8 mouse cellular contexts compared by ENCODE assay signal in genomic region chr8:84846722-84847572, GRCm38 (mm10). TPM values are rescaled to one million over a fixed set of nuclear protein-coding genes. Genes with fewer than 3 reads are reported as not detected.
DNase-seq lines count a peak whose midpoint lies in the region; ATAC-seq and TF ChIP-seq lines count a peak whose summit lies in the region.

Gene Calr, minus strand, starts transcription at chr8:84846934.

- TF ChIP-seq CTCF in G1E (IDR thresholded peaks at IDR 0.05; ENCODE audit: low read depth, low read length), result no peak
- TF ChIP-seq CTCF in layer of hippocampus, adult 2 months (conservative IDR thresholded peaks at IDR 0.05), result peak; percentile 54
- peak; percentile 53 for TF ChIP-seq CTCF in lung, embryonic 14.5 days (IDR thresholded peaks at IDR 0.05; ENCODE audit: low read depth)
- no peak for TF ChIP-seq CTCF in olfactory bulb, adult 2 months (IDR thresholded peaks at IDR 0.05; ENCODE audit: insufficient read depth, low read depth, low read length)
- TF ChIP-seq CTCF in thymus, adult 2 months (IDR thresholded peaks at IDR 0.05; ENCODE audit: borderline replicate concordance, control insufficient read depth, extremely low read depth, insufficient read depth, low read length, poor library complexity), result peak; percentile 53; the same call in 1 of the 2 replicates

- intact Hi-C loops in heart, postnatal 36 days (cut with DNase I), result loop anchor here (5.0 kb wide), 1 partner anchor 55 kb away; the partner anchor contains the start of gene Klf1

- WGBS in forebrain, embryonic 16.5 days, result under 1% methylated on average over 55 of the region's 55 CpGs
- WGBS in lung, embryonic 14.5 days, result under 1% methylated on average over 55 of the region's 55 CpGs
- under 1% methylated on average over 55 of the region's 55 CpGs for WGBS in olfactory bulb, adult 2 months
- WGBS in thymus, adult 2 months, result under 1% methylated on average over 55 of the region's 55 CpGs

- peak; percentile 89 for ATAC-seq in G1E (ENCODE audit: extremely low read depth, insufficient number of reproducible peaks, low FRiP score, poor library complexity, severe bottlenecking)
- peak; percentile 99 for ATAC-seq in forebrain, embryonic 16.5 days
- ATAC-seq in lung, embryonic 14.5 days (ENCODE audit: insufficient read depth), result peak; percentile 99

- no peaks in the 10 kb centered on the region for H3K9me3 ChIP-seq in G1E (replicated peaks)
- no peaks in the 10 kb centered on the region for H3K9me3 ChIP-seq in forebrain, embryonic 16.5 days (ENCODE audit: control insufficient read depth, low read length)
- no peaks in the 10 kb centered on the region for H3K9me3 ChIP-seq in lung, embryonic 14.5 days (ENCODE audit: low read depth, low read length)

- H3K9ac ChIP-seq in forebrain, embryonic 16.5 days (replicated peaks; ENCODE audit: low read depth, low read length), result peak within 1 kb of the TSS; percentile 93
- peak within 1 kb of the TSS; percentile 98 for H3K9ac ChIP-seq in lung, embryonic 14.5 days

- H3K4me1 ChIP-seq in G1E (ENCODE audit: insufficient read depth, low read depth, low read length), result peaks cover 46% of the 10 kb centered on the region
- peaks cover 34% of the 10 kb centered on the region for H3K4me1 ChIP-seq in forebrain, embryonic 16.5 days (replicated peaks; ENCODE audit: control insufficient read depth, insufficient read depth, low read length)
- H3K4me1 ChIP-seq in lung, embryonic 14.5 days (ENCODE audit: insufficient read depth), result peaks cover 12% of the 10 kb centered on the region
- peaks cover 4% of the 10 kb centered on the region for H3K4me1 ChIP-seq in olfactory bulb, adult 2 months (ENCODE audit: control insufficient read depth, insufficient read depth, low read length)
- H3K4me1 ChIP-seq in thymus, adult 2 months (replicated peaks; ENCODE audit: control insufficient read depth, insufficient read depth, low read length), result peaks cover 14% of the 10 kb centered on the region

- peak within 1 kb of the TSS; percentile 94 for H3K4me2 ChIP-seq in forebrain, embryonic 16.5 days (ENCODE audit: low read length)
- H3K4me2 ChIP-seq in lung, embryonic 14.5 days, result peak within 1 kb of the TSS; percentile 88

- H3K27ac ChIP-seq in forebrain, embryonic 16.5 days (ENCODE audit: low read length), result peak within 1 kb of the TSS; percentile 85
- peak within 1 kb of the TSS; percentile 97 for H3K27ac ChIP-seq in layer of hippocampus, adult 2 months
- H3K27ac ChIP-seq in lung, embryonic 14.5 days (ENCODE audit: low read depth), result peak within 1 kb of the TSS; percentile 88
- peak within 1 kb of the TSS; percentile 66 for H3K27ac ChIP-seq in olfactory bulb, adult 2 months (ENCODE audit: insufficient read depth, low read depth, low read length)
- H3K27ac ChIP-seq in thymus, adult 2 months (ENCODE audit: control insufficient read depth, insufficient read depth, low read length), result peak within 1 kb of the TSS; percentile 84

- TF ChIP-seq POLR2A in olfactory bulb, adult 2 months (IDR thresholded peaks at IDR 0.05; ENCODE audit: insufficient read depth, low read depth, low read length), result peak; percentile 99
- peak; percentile 96 for TF ChIP-seq POLR2A in thymus, adult 2 months (IDR thresholded peaks at IDR 0.05; ENCODE audit: control insufficient read depth, extremely low read depth, insufficient read depth, low read length, poor library complexity)

- DNase-seq in G1E (ENCODE audit: low spot score), result peak; percentile 97
- peak; percentile 99 to 100 for DNase-seq in cerebellum, adult 18-20 months
- peak; percentile 98 for DNase-seq in heart, postnatal 36 days
- DNase-seq in layer of hippocampus, adult 2 months (ENCODE audit: low spot score in 2 of 2), result peak; percentile 100
- DNase-seq in lung, embryonic 14.5 days, result peak; percentile 100
- peak; percentile 99 for DNase-seq in thymus, adult 2 months

- H3K4me3 ChIP-seq in G1E (ENCODE audit: low read depth, low read length), result peak within 1 kb of the TSS; percentile 91
- H3K4me3 ChIP-seq in forebrain, embryonic 16.5 days (replicated peaks; ENCODE audit: low read length), result peak within 1 kb of the TSS; percentile 99
- H3K4me3 ChIP-seq in layer of hippocampus, adult 2 months, result peak within 1 kb of the TSS; percentile 91
- H3K4me3 ChIP-seq in lung, embryonic 14.5 days (ENCODE audit: low read depth, low read length), result peak within 1 kb of the TSS; percentile 97
- H3K4me3 ChIP-seq in olfactory bulb, adult 2 months (ENCODE audit: insufficient read depth, low read depth, low read length), result peak within 1 kb of the TSS; percentile 75
- peak within 1 kb of the TSS; percentile 81 for H3K4me3 ChIP-seq in thymus, adult 2 months (ENCODE audit: control insufficient read depth, insufficient read depth, low read length)

- H3K36me3 ChIP-seq in G1E (replicated peaks), result peaks cover 50% of the 10 kb centered on the region
- H3K36me3 ChIP-seq in forebrain, embryonic 16.5 days (ENCODE audit: control insufficient read depth, insufficient read depth), result peaks cover 25% of the 10 kb centered on the region
- peaks cover 41% of the 10 kb centered on the region for H3K36me3 ChIP-seq in lung, embryonic 14.5 days (ENCODE audit: insufficient read depth)
- peaks cover 23% of the 10 kb centered on the region for H3K36me3 ChIP-seq in thymus, adult 2 months (ENCODE audit: control insufficient read depth, insufficient read depth, low read length)

- no peaks in the 10 kb centered on the region for H3K27me3 ChIP-seq in G1E (ENCODE audit: insufficient read depth, low read length)
- no peaks in the 10 kb centered on the region for H3K27me3 ChIP-seq in forebrain, embryonic 16.5 days (replicated peaks; ENCODE audit: control insufficient read depth, insufficient read depth, low read length)
- no peaks in the 10 kb centered on the region for H3K27me3 ChIP-seq in lung, embryonic 14.5 days (ENCODE audit: insufficient read depth, low read length)
- H3K27me3 ChIP-seq in thymus, adult 2 months (ENCODE audit: control insufficient read depth, insufficient read depth, low read length), result no peaks in the 10 kb centered on the region

RNA-seq across cellular contexts. Expression of gene Calr, which starts in this region (rescaled TPM):
- total RNA-seq in G1E (2014; fragmentation: Nextera tagmentation) (406 and 435 TPM in 2 replicates), G1E (2017) (831 and 954 TPM in 2 replicates)
- polyA plus RNA-seq in G1E (2012), result 248 and 253 TPM in 2 replicates
- polyA plus RNA-seq in forebrain, embryonic 16.5 days (2015; fragmentation: Nextera tagmentation; extraction: Ambion mirVana), result 610 and 631 TPM in 2 replicates
- total RNA-seq in heart, postnatal 36 days (2021), result 100 to 1,000 TPM; 337 to 380 TPM
- total RNA-seq in layer of hippocampus, adult 2 months (2021), result 100 to 1,000 TPM; 457 to 504 TPM
- 886 and 920 TPM in 2 replicates for polyA plus RNA-seq in lung, embryonic 14.5 days (2014; fragmentation: Nextera tagmentation; extraction: Ambion mirVana)
- 225 TPM in 1 of 2 replicates, not detected in the other for polyA plus RNA-seq in olfactory bulb, adult 2 months (2012; ENCODE audit: insufficient read depth, insufficient read length, low replicate concordance, missing spikeins)
- polyA plus RNA-seq in thymus, adult 2 months (2012; rRNA removed), result 182 and 186 TPM in 2 replicates

Comparison
In these comparisons a context has a peak if more than half of its experiments do, and no peak if none do; other contexts are left out.
1. Peak in every context shown above with its lines: DNase-seq, ATAC-seq, H3K4me3 ChIP-seq and H3K27ac ChIP-seq.
2. CTCF ChIP-seq: peak in layer of hippocampus, adult 2 months (single experiment), lung, embryonic 14.5 days (single experiment) and thymus, adult 2 months (single experiment); none in G1E (single experiment) and olfactory bulb, adult 2 months (single experiment).